Mouse (Mus musculus) forebrain, embryonic 10.5 days (tissue): ENCODE data around the gene Aff3. TPM values are rescaled to one million over a fixed set of nuclear protein-coding genes. Genes with fewer than 3 reads are reported as not detected.

Source experiments
- DNase-seq: peaks from one replicate; pipeline ENCODE4 v3.0.0-alpha.2; 2017; ENCODE audit warnings: low spot score; ENCODE audit errors: extremely low spot score
- H3K27ac ChIP-seq: fragments of 300-500 bp; sonication (generic); 2 replicates; pipeline ENCODE4 v1.5.1; 2016; ENCODE audit warnings: mild to moderate bottlenecking
- H3K27me3 ChIP-seq: fragments of 300-500 bp; sonication (generic); 2 replicates; pipeline ENCODE4 v1.6.1; 2016; ENCODE audit warnings: mild to moderate bottlenecking; ENCODE audit not compliant: poor library complexity, severe bottlenecking
- H3K36me3 ChIP-seq: fragments of 300-500 bp; sonication (generic); replicated peaks from 2 replicates; pipeline ENCODE4 v1.6.1; 2016; ENCODE audit warnings: mild to moderate bottlenecking, moderate library complexity
- H3K4me1 ChIP-seq: fragments of 300-500 bp; sonication (generic); 2 replicates; pipeline ENCODE4 v1.6.1; 2016
- H3K4me3 ChIP-seq: fragments of 300-500 bp; sonication (generic); 2 replicates; pipeline ENCODE4 v1.5.1; 2016; ENCODE audit warnings: mild to moderate bottlenecking, moderate library complexity
- H3K9me3 ChIP-seq: fragments of 300-500 bp; sonication (generic); 2 replicates; pipeline ENCODE4 v1.6.1; 2016; ENCODE audit warnings: mild to moderate bottlenecking, moderate library complexity
- WGBS: fragments of 180-500 bp; shearing (Covaris S2); methylation state at CpG from one replicate; pipeline ENCODE4 v1.1.7; 2016; 5-methylcytosine and 5-hydroxymethylcytosine counted together
- polyA plus RNA-seq: library from polyadenylated mRNA; unstranded; fragments of >200 nt; fragmentation: Nextera tagmentation; extraction: Ambion mirVana; gene quantifications from 2 replicates; pipeline ENCODE4 v1.2.1, GENCODE M21; 2016

Aff3 gene
- polyA plus RNA-seq, 1 experiment from 2014 or later, result 3.5 TPM

GRCm38 (mm10) chr1:38546696-38547095, 118.1 kb downstream of the Aff3 start:
- no peak overlapping the region for H3K4me3 ChIP-seq
- no peaks in the 10 kb centered on the region for H3K27me3 ChIP-seq
- no peak for DNase-seq
- no peaks in the 10 kb centered on the region for H3K36me3 ChIP-seq
- H3K9me3 ChIP-seq, result no peaks in the 10 kb centered on the region
- H3K27ac ChIP-seq, result peak overlapping the region; percentile 30; the same call in 1 of the 2 replicates
- WGBS, result 72% methylated on average over 7 of the region's 7 CpGs
- peaks cover 25% of the 10 kb centered on the region for H3K4me1 ChIP-seq

- Histone ChIP-seq H3K4me1 (peaks cover 25% of the 10 kb centered on the region), H3K27ac (no peak overlapping the region), H3K27me3 (no peaks in the 10 kb centered on the region), H3K36me3 (no peaks in the 10 kb centered on the region), H3K4me3 (no peak overlapping the region), H3K9me3 (no peaks in the 10 kb centered on the region)
- WGBS, result 82% methylated on average over 12 of the region's 12 CpGs
- no peak for DNase-seq
Observed at GRCm38 (mm10) chr1:38545282-38545945, 119.3 kb downstream of the Aff3 start.

GRCm38 (mm10) chr1:38544501-38544900, 120.3 kb downstream of the Aff3 start:
- 74% methylated on average over 3 of the region's 3 CpGs for WGBS
- Histone ChIP-seq H3K4me1 (peaks cover 28% of the 10 kb centered on the region), H3K4me3 (no peak overlapping the region), H3K27me3 (no peaks in the 10 kb centered on the region), H3K9me3 (no peaks in the 10 kb centered on the region), H3K27ac (no peak overlapping the region), H3K36me3 (no peaks in the 10 kb centered on the region)
- no peak for DNase-seq

GRCm38 (mm10) chr1:38541536-38541935, 123.2 kb downstream of the Aff3 start:
- H3K27ac ChIP-seq, result no peak overlapping the region
- H3K4me1 ChIP-seq, result peaks cover 28% of the 10 kb centered on the region
- WGBS, result 83% methylated on average over 4 of the region's 4 CpGs
- no peaks in the 10 kb centered on the region for H3K27me3 ChIP-seq
- no peak for DNase-seq
- no peak overlapping the region for H3K4me3 ChIP-seq
- no peaks in the 10 kb centered on the region for H3K9me3 ChIP-seq
- 0 out of 2 replicates have a peak, but pooled peaks cover under 1% of the 10 kb centered on the region for H3K36me3 ChIP-seq

- H3K4me1 ChIP-seq, result peaks cover 18% of the 10 kb centered on the region; the same call in 1 of the 2 replicates
- H3K9me3 ChIP-seq, result no peaks in the 10 kb centered on the region
- 86% methylated on average over 16 of the region's 16 CpGs for WGBS
- no peak for DNase-seq
- peaks cover 16% of the 10 kb centered on the region for H3K36me3 ChIP-seq
- no peak overlapping the region for H3K27ac ChIP-seq
- no peak overlapping the region for H3K4me3 ChIP-seq
- H3K27me3 ChIP-seq, result no peaks in the 10 kb centered on the region
Observed at GRCm38 (mm10) chr1:38536929-38537540, 127.7 kb downstream of the Aff3 start.

GRCm38 (mm10) chr1:38532581-38532980, 132.2 kb downstream of the Aff3 start:
- Histone ChIP-seq H3K27ac (no peak overlapping the region), H3K36me3 (peaks cover 19% of the 10 kb centered on the region), H3K9me3 (no peaks in the 10 kb centered on the region), H3K27me3 (no peaks in the 10 kb centered on the region), H3K4me3 (no peak overlapping the region), H3K4me1 (peaks cover 10% of the 10 kb centered on the region; the same call in 1 of the 2 replicates)
- DNase-seq, result no peak
- 91% methylated on average over 7 of the region's 7 CpGs for WGBS

GRCm38 (mm10) chr1:38528607-38529006, 136.1 kb downstream of the Aff3 start:
- WGBS, result 86% methylated on average over 5 of the region's 5 CpGs
- DNase-seq, result no peak
- H3K4me3 ChIP-seq, result no peak overlapping the region
- no peaks in the 10 kb centered on the region; the same call in 1 of the 2 replicates for H3K9me3 ChIP-seq
- no peak overlapping the region for H3K27ac ChIP-seq
- H3K27me3 ChIP-seq, result no peaks in the 10 kb centered on the region
- H3K4me1 ChIP-seq, result no peaks in the 10 kb centered on the region
- peaks cover 25% of the 10 kb centered on the region for H3K36me3 ChIP-seq

- no peak for DNase-seq
- Histone ChIP-seq H3K36me3 (peaks cover 29% of the 10 kb centered on the region), H3K27me3 (no peaks in the 10 kb centered on the region), H3K9me3 (no peaks in the 10 kb centered on the region; the same call in 1 of the 2 replicates), H3K4me3 (no peak overlapping the region), H3K27ac (no peak overlapping the region), H3K4me1 (no peaks in the 10 kb centered on the region)
- 93% methylated on average over 5 of the region's 5 CpGs for WGBS
Observed at GRCm38 (mm10) chr1:38526568-38526967, 138.2 kb downstream of the Aff3 start.

- 97% methylated on average over 11 of the region's 11 CpGs for WGBS
- Histone ChIP-seq H3K27me3 (no peaks in the 10 kb centered on the region), H3K27ac (no peak overlapping the region), H3K9me3 (no peaks in the 10 kb centered on the region; the same call in 1 of the 2 replicates), H3K36me3 (peaks cover 33% of the 10 kb centered on the region), H3K4me3 (no peak overlapping the region), H3K4me1 (no peaks in the 10 kb centered on the region)
- DNase-seq, result no peak
Observed at GRCm38 (mm10) chr1:38521651-38522050, 143.1 kb downstream of the Aff3 start.

- Histone ChIP-seq H3K36me3 (peaks cover 4% of the 10 kb centered on the region), H3K27ac (no peak overlapping the region), H3K4me1 (peaks cover 37% of the 10 kb centered on the region), H3K4me3 (no peak overlapping the region), H3K9me3 (no peaks in the 10 kb centered on the region), H3K27me3 (no peaks in the 10 kb centered on the region)
- 62% methylated on average over 1 of the region's 1 CpGs for WGBS
- DNase-seq, result no peak
Observed at GRCm38 (mm10) chr1:38516225-38516624, 148.5 kb downstream of the Aff3 start.

GRCm38 (mm10) chr1:38514634-38515011, 150.1 kb downstream of the Aff3 start:
- WGBS, result 68% methylated on average over 4 of the region's 4 CpGs
- no peaks in the 10 kb centered on the region for H3K36me3 ChIP-seq
- no peak for DNase-seq
- H3K4me1 ChIP-seq, result peaks cover 43% of the 10 kb centered on the region
- H3K27me3 ChIP-seq, result no peaks in the 10 kb centered on the region
- no peak overlapping the region for H3K27ac ChIP-seq
- H3K9me3 ChIP-seq, result no peaks in the 10 kb centered on the region
- H3K4me3 ChIP-seq, result no peak overlapping the region

GRCm38 (mm10) chr1:38513970-38514633, 150.7 kb downstream of the Aff3 start:
- no peak for DNase-seq
- H3K4me1 ChIP-seq, result peaks cover 46% of the 10 kb centered on the region
- no peak overlapping the region for H3K4me3 ChIP-seq
- 70% methylated on average over 12 of the region's 12 CpGs for WGBS
- H3K27ac ChIP-seq, result no peak overlapping the region
- H3K27me3 ChIP-seq, result no peaks in the 10 kb centered on the region
- no peaks in the 10 kb centered on the region for H3K9me3 ChIP-seq
- no peaks in the 10 kb centered on the region for H3K36me3 ChIP-seq
